Mouse (Mus musculus): ENCODE results near the gene Pclaf. TPM values are rescaled to one million over a fixed set of nuclear protein-coding genes. Genes with fewer than 3 reads are reported as not detected.

Gene Pclaf
- total RNA-seq (2015; ENCODE audit: low replicate concordance), result 85.4 and 127 TPM in 2 replicates
- total RNA-seq (2017; ENCODE audit: low replicate concordance), result 132 and 204 TPM in 2 replicates

DNA sequence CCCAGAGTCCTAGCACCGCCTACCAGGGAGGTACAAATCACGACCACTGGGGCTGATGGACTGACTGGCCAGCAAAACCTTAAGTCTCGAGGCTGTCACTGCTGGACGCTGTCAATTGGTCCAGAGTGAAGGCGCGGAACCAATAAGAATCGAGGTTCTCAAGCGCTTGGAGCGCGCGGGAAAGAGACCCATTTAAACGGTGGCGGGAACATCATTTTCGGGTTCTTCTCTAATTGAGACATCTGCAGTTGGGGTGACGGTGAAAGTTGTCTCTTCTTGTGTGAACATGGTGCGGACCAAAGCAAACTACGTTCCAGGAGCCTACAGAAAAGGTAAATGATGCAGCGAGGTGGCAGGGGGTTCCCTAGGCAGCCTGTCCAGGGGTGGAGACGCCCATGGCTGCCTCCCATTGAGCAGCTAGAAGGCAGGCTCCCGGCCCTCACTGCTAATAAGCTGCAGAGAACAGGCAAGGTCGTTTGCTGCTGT lies at the start of gene Pclaf:
TSS of gene Pclaf (plus strand) at position 95 of the 486 bp plus-strand sequence.
- ATAC-seq (replicated peaks; ENCODE audit: low FRiP score, poor library complexity, severe bottlenecking), result peak; percentile 97

DNA sequence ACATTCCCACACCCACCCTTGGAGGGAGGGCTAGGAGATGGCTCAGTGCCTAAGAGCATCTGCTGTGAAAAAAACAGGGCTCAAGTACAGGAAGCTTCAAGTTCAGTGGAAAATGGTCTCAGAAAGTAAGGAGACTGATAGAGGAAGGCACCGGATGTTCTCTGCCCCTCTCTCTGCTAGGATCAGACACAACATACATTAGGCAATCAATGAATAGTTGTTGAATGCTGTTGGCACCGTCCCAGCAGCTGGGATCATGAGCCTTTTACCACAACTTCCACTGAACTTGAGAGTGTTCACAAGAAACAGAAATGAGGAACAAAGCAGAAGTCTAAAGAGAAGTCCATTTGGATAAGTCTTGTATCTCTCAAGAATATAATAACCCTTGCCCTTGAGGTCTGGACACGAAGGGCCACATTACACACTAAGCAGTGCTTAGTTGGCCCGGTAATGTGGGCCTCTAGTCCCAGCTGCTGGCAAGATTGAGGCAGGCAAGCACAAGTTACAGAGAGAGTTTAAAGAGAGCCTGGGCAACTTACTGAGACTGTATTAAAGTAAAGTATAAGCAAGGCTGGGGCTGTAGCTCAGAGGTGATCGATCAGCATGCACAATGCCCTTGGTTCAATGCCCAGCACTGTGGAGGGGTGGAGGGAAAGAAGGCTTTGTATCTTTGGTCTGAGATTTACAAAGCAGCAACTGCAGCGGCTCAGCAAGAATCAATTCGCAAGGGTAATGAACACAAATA lies 45.4 kb upstream of the Pclaf start:
- no peak for ATAC-seq (replicated peaks; ENCODE audit: low FRiP score, poor library complexity, severe bottlenecking)

- no peak for ATAC-seq (replicated peaks; ENCODE audit: low FRiP score, poor library complexity, severe bottlenecking)
Measured at GRCm38 (mm10) chr9:65848154-65848553, 41.9 kb upstream of the Pclaf start.

GRCm38 (mm10) chr9:65850203-65850602 lies 39.8 kb upstream of the Pclaf start:
- no peak for ATAC-seq (replicated peaks; ENCODE audit: low FRiP score, poor library complexity, severe bottlenecking)

GRCm38 (mm10) chr9:65859656-65860055 lies 30.4 kb upstream of the Pclaf start:
- ATAC-seq (replicated peaks; ENCODE audit: low FRiP score, poor library complexity, severe bottlenecking), result no peak

DNA sequence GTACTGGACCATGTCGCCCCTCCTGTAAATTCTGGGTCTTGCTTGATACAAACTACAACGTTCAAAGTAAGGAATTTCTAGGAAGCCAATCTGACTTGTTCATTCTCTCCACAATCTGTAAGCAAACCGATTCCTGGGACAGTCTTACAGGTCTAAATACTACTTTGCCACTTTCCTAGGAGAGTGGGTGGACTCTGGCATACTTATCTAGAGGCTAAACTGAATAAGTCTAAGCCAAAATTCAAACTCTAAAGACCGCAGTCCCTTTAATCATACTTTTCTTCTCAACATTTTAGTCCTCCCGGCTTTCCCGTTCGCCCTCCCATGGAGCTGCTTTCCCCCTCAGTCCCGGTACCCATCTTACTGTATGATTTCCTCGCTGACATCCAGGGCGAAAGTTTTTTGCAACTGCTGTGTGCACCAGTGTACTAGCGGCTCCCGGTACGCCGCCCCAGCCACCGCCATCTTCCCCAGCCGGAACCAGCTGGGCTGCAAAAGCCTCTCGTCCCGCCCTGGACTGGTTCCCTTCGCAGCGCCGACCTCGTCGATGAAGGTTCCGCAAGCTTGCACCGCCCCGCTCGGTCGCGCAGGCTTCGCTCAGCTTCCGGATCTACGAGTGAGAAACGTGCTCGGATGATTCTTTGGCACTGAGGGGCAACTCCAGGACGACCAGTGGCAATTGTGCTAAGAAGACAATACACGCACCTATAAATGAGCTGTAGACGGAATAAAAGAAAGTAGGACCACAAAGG lies 5.3 kb upstream of the Pclaf start:
- ATAC-seq (replicated peaks; ENCODE audit: low FRiP score, poor library complexity, severe bottlenecking), result peak; percentile 99

DNA sequence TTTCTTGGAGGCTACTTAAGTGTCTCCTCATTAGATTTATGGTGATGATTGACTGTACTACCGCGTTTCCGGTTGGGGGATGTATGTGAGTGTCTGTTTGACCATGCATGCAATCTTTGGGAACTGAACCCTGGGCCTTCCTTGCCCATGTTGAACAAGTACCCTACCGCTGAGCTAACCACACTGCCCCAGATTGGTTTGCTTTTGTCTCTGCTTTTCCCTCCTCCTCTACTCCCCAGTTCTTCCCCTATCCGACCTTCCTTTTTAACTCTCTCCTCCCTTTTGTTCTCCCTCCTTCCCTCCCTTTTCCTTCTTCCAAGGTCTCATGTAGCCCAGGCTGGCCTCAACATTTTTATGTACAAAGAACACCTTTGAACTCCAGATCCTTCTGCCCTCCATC lies 1.1 kb downstream of the Pclaf start:
- ATAC-seq (replicated peaks; ENCODE audit: low FRiP score, poor library complexity, severe bottlenecking), result no peak

DNA sequence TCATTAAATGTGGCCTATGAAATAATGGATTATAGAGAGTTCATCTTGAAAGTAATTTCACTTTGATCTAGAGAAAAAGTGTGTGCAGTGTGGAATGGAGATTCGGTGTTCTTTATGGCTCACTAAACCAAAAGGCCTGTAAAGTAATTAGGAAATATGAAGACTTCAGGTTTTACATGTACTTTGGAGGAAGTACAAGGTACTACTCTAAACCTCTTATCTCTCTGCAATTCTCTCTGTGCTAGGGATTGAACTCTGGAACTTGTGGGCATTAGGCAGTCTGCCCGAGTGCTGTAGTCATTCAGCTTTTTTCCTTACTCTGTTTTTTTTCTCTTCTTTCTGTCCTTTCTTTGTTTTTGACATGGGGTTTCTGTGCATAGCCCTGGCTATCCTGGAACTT lies 6.9 kb downstream of the Pclaf start:
- ATAC-seq (replicated peaks; ENCODE audit: low FRiP score, poor library complexity, severe bottlenecking), result no peak

DNA sequence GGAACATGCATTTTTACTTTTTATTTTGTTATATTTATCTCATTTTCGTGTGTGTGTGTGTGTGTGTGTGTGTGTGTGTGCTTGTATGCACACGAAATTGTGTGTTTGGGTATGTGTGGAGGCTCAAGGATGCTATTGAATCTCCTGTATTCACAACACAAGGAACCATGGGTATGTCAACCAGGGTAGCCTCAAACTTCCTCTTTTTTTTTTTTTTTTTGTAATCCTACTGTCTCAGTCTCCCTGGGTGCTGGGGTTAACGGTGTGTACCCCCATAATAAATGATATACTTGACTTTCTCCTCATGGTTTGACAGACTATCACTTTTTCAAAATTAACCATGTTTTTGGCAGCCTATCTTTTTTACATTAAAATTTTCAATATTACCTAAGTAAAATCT lies 12.8 kb downstream of the Pclaf start:
- no peak for ATAC-seq (replicated peaks; ENCODE audit: low FRiP score, poor library complexity, severe bottlenecking)

DNA sequence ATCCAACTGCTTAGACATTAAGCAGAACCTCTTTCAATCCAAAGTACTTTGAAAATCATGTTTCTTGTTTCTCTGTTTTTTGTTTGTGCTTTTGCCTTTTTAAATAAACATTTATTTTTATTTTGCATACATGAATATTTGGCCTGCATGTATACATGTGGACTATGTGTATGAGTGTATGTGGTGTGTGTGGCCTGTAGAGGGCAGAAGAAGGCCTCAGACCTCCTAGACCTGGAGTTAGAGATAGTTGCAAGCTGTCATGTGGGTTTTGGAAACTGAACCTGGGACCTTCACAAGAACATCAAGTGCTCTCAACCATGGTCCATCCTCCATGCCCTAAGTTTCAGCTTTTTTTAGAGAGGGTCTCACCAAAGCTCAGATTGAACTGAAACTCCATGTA lies 13.4 kb downstream of the Pclaf start:
- ATAC-seq (replicated peaks; ENCODE audit: low FRiP score, poor library complexity, severe bottlenecking), result peak; percentile 72

DNA sequence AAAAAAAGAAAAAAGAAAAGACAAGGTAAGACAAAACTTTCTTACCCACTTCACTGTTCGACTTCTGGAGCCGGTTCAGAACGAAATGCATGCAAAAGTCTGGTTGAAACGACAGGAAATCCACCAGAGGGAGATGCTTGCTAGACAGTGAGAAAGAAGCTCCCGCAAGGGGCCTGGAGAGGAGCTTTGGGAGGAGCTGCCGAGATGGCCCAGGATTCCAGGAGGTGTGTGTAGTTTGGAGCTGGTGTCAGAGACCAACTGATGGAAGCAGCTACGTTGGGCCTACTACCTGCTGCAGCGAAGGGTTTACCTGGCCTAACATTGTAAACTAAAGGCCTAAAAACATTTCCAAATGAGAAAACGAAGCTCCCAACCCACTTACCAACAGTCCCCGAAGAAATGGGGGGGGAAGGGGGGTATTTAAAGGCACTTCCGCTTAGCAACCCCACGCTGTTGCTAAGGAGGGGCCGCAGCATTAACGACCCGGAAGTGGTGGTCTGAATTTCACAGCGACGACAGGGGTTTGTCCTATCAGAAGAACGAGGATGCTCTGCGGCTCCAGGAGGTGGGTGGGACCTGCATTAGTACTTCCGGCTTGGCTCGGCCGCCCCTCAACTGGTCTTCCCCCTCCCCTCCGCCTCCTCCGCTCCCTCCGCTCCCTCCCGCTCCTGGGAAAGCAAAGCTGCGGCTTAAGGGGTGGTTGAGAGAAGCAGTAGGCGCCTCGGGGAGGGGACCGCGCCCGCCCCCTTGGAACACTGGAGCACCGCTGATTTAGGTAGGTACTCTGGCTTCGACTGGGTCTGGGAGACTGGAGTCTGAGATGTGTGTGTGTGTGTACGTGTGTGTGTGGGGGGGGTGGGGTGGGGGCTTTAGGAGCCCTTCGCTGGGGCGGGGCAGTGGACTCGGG lies 18.6 kb downstream of the Pclaf start, which contains the start of the genes Trip4 and Csnk1g1:
TSS of gene Trip4 (minus strand) at position 401 of the 907 bp plus-strand sequence.
TSS of gene Csnk1g1 (plus strand) at position 531 of the 907 bp plus-strand sequence.
- peak; percentile 97 for ATAC-seq (replicated peaks; ENCODE audit: low FRiP score, poor library complexity, severe bottlenecking)

- ATAC-seq (replicated peaks; ENCODE audit: low FRiP score, poor library complexity, severe bottlenecking), result peak; percentile 62
Measured at GRCm38 (mm10) chr9:65909301-65909801, 19.3 kb downstream of the Pclaf start.

DNA sequence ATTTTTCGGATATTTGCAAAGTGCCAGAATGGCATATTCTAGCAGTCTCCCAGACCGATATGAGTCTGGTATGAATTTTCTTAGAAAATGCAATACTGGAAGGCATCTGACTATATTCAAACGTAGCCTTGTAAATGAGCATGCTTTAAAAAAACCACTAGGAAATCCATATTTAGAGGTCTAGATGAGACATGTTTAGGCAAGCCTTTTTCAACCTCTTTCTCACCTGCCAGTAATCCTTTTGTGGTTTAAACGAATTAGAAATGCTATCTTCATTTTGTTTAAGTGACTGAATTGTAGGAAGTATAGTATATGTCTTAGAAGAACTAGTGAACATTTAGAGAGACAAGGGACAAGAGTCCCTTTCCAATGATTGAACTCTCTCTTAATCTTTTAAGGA lies 19.8 kb downstream of the Pclaf start:
- no peak for ATAC-seq (replicated peaks; ENCODE audit: low FRiP score, poor library complexity, severe bottlenecking)

DNA sequence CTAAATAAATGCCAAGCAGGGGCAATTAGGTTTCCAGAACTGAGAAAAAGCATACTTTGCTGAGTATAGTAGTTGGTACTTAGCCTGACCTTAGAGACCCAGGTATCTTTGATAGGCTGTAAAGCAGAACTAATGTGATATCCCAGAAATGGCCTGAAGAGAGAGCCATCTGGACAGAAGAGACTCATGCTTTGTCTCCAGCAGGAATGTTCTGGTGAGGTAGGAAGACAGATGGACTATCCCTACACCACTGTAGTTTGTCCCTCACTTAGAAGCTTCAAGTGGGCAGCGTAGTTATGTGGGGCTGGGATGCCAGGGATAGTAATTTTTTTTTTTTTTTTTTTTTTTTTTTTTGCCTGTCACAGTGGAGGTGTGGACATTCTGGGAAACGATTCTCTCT lies 23.9 kb downstream of the Pclaf start:
- no peak for ATAC-seq (replicated peaks; ENCODE audit: low FRiP score, poor library complexity, severe bottlenecking)

DNA sequence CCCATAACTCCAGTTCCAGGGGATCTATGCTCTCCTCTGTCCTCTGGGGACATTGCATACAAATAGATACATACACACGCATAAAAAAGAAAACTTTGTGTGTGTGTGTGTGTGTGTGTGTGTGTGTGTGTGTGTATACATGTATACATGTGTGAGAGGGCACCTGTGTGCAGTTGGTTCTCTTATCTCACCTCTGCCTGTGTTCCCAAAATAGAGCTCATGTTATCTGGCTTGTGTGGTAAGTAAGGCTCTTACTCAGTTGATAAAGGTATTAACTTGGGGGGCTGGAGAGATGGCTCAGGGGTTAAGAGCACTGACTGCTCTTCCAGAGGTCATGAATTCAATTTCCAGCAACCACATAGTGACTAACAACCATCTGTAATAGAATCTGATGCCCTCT lies 27.0 kb downstream of the Pclaf start:
- no peak for ATAC-seq (replicated peaks; ENCODE audit: low FRiP score, poor library complexity, severe bottlenecking)

- ATAC-seq (replicated peaks; ENCODE audit: low FRiP score, poor library complexity, severe bottlenecking), result no peak
Measured at GRCm38 (mm10) chr9:65928456-65928855, 38.4 kb downstream of the Pclaf start.

GRCm38 (mm10) chr9:65929826-65930225 lies 39.8 kb downstream of the Pclaf start:
- no peak for ATAC-seq (replicated peaks; ENCODE audit: low FRiP score, poor library complexity, severe bottlenecking)

DNA sequence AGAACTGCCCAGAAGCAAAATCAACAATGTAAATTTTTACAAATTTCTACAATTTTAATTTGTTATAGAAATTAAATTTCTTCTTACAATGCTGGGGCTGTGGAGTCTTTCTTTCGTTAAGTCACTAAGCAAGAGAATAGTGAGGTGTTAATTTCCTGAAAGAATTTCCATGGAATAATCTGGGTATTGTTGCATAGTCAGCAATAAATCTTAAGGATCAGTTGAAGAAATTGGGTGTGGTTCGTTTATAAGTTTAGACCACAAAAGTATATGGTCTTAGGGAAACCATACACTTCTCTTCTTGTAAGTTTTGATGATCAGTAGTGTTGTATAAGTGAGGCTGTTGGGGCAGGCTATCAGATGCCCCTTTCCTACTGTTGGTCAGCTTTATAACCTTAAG lies 47.5 kb downstream of the Pclaf start:
- ATAC-seq (replicated peaks; ENCODE audit: low FRiP score, poor library complexity, severe bottlenecking), result no peak

DNA sequence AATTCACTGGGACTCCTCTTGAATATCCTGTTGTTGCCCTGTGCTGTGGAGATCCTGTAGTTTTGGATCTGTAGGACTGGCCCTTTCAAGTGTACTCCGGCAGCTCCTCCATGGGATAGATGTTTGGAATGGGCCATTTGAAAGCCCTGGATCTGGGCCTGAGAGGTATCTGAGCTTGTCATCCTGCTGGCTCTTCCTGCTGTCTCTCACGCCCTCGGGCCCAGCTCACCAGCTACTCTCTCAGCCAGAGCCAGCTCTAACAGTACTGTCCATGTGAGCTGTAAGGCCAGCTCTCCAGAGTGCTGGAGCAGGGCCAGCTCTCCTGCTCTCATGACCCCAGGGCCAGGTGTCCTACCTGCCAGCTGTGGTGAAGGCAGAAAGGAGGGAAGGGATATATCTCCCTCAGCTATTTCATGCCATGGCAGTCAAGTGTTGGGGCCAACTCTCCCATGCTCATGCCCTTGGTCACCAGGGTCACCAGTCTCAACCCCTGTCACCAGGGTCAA lies 61.1 kb downstream of the Pclaf start:
- no peak for ATAC-seq (replicated peaks; ENCODE audit: low FRiP score, poor library complexity, severe bottlenecking)

All from erythroid progenitor cell, adult 5-6 weeks (primary cell).